Mouse (Mus musculus): ENCODE measurements around the gene Eomes.

- TF ChIP-seq CTCF (IDR thresholded peaks at IDR 0.05; ENCODE audit: insufficient read depth, low read length) (no peak), POLR2A (IDR thresholded peaks at IDR 0.05; ENCODE audit: borderline replicate concordance, extremely low read depth, low read depth, low read length) (no peak)
These were observed 29.5 kb downstream of the Eomes start for GRCm38 (mm10) chr9:118507552-118507951.
